In the genomic region with DNA sequence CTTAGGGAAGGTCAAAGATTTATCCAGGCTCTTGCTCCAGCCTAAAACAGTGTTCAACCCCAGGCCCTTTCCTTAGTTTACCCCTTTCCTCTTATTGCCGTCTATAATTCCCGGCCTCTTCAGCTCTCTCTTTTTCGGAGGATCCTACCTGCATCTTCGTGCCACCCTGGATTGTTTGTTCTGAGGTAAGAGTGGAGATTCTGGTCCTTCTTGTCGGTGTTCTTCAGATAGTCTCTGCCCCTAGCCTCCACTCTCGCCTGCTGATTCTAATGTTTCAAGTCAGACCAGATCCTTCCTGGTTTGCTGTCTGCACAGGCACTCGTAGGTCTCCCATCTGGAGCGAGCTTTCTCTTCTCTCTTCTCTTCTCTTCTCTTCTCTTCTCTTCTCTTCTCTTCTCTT, we compare ENCODE assay signal across 8 mouse cellular contexts. TPM values are rescaled to one million over a fixed set of nuclear protein-coding genes. Genes with fewer than 3 reads are reported as not detected.
DNase-seq lines count a peak whose midpoint lies in the region; ATAC-seq lines count a peak whose summit lies in the region.

No protein-coding gene starts in this region.

- H3K4me2 ChIP-seq in heart, embryonic 14.5 days (ENCODE audit: low read length) = peak overlapping the region; percentile 93
- peak overlapping the region; percentile 99 for H3K4me2 ChIP-seq in liver, embryonic 13.5 days

- no peak overlapping the region for H3K27ac ChIP-seq in heart, embryonic 14.5 days (replicated peaks in 1 of 2; ENCODE audit: control insufficient read depth in 1 of 2, insufficient read depth in 1 of 2, low read depth in 2 of 2, low read length in 2 of 2)
- H3K27ac ChIP-seq in forebrain, embryonic 10.5 days = peak overlapping the region; percentile 95
- H3K27ac ChIP-seq in liver, embryonic 13.5 days = peak overlapping the region; percentile 81

- no peaks in the 10 kb centered on the region for H3K9me3 ChIP-seq in heart, embryonic 14.5 days (ENCODE audit: control insufficient read depth, low read length)
- H3K9me3 ChIP-seq in forebrain, embryonic 10.5 days = no peaks in the 10 kb centered on the region
- no peaks in the 10 kb centered on the region for H3K9me3 ChIP-seq in liver, embryonic 13.5 days (replicated peaks)

- peak overlapping the region; percentile 74 to 77 for H3K4me3 ChIP-seq in heart, embryonic 14.5 days (ENCODE audit: control insufficient read depth in 1 of 2, insufficient read depth in 1 of 2, low read depth in 1 of 2, low read length in 2 of 2)
- H3K4me3 ChIP-seq in forebrain, embryonic 10.5 days = peak overlapping the region; percentile 70
- H3K4me3 ChIP-seq in liver, embryonic 13.5 days (replicated peaks) = peak overlapping the region; percentile 98

- H3K9ac ChIP-seq in heart, embryonic 14.5 days (ENCODE audit: low read length) = peak overlapping the region; percentile 93
- peak overlapping the region; percentile 99 for H3K9ac ChIP-seq in liver, embryonic 13.5 days

- H3K36me3 ChIP-seq in heart, embryonic 14.5 days (ENCODE audit: control insufficient read depth, insufficient read depth, low read length) = no peaks in the 10 kb centered on the region
- H3K36me3 ChIP-seq in forebrain, embryonic 10.5 days (replicated peaks) = 0 out of 2 replicates have a peak, but pooled peaks cover 3% of the 10 kb centered on the region
- peaks cover 18% of the 10 kb centered on the region for H3K36me3 ChIP-seq in liver, embryonic 13.5 days

- 24% methylated on average over 8 of the region's 8 CpGs for WGBS in heart, embryonic 14.5 days
- 32% methylated on average over 8 of the region's 8 CpGs for WGBS in forebrain, embryonic 10.5 days
- WGBS in liver, embryonic 13.5 days (ENCODE audit: insufficient replicate concordance) = 19% methylated on average over 8 of the region's 8 CpGs

- no peak for ATAC-seq in heart, embryonic 14.5 days (ENCODE audit: insufficient number of reproducible peaks, insufficient read depth, low FRiP score, low read depth)
- no peak for ATAC-seq in liver, embryonic 13.5 days (ENCODE audit: low read depth)

- H3K27me3 ChIP-seq in heart, embryonic 14.5 days (ENCODE audit: control insufficient read depth, insufficient read depth, low read length) = no peaks in the 10 kb centered on the region
- peaks cover 22% of the 10 kb centered on the region for H3K27me3 ChIP-seq in forebrain, embryonic 10.5 days (ENCODE audit: poor library complexity, severe bottlenecking)
- H3K27me3 ChIP-seq in liver, embryonic 13.5 days = peaks cover 7% of the 10 kb centered on the region; the same call in 1 of the 2 replicates

- peaks cover 2 to 8% of the 10 kb centered on the region in 2 experiments for H3K4me1 ChIP-seq in heart, embryonic 14.5 days (ENCODE audit: control insufficient read depth in 2 of 2, insufficient read depth in 2 of 2, low read length in 2 of 2)
- H3K4me1 ChIP-seq in forebrain, embryonic 10.5 days = peaks cover 72% of the 10 kb centered on the region
- H3K4me1 ChIP-seq in liver, embryonic 13.5 days (replicated peaks) = peaks cover 66% of the 10 kb centered on the region

- no peak for DNase-seq in heart, postnatal 4 days
- peak; percentile 15 for DNase-seq in 416B (ENCODE audit: low read depth)
- DNase-seq in forebrain, embryonic 10.5 days (ENCODE audit: extremely low spot score, low spot score) = no peak
- no peak for DNase-seq in liver, embryonic 13.5 days
- no peak for DNase-seq in retina, embryonic 14.5 days (ENCODE audit: low spot score)
- DNase-seq in thymus, postnatal 10 days (ENCODE audit: low spot score in 2 of 2) = no peak
- no peak for DNase-seq in right cerebral cortex, postnatal 4 days

RNA-seq across cellular contexts. Expression of gene Galnt10, which starts 0.6 kb away (rescaled TPM):
- 6.3 and 6.6 TPM in 2 replicates for polyA plus RNA-seq in heart, embryonic 14.5 days (2014; fragmentation: Nextera tagmentation; extraction: Ambion mirVana)
- 1 to 10 TPM; 8.2 to 9.1 TPM for total RNA-seq in heart, postnatal 4 days (2021)
- 18.3 and 18.6 TPM in 2 replicates for polyA plus RNA-seq in forebrain, embryonic 10.5 days (2016; fragmentation: Nextera tagmentation; extraction: Ambion mirVana)
- polyA plus RNA-seq in liver, embryonic 13.5 days (2015; fragmentation: Nextera tagmentation; extraction: Ambion mirVana) = 23.6 and 27.5 TPM in 2 replicates

Comparison
In these comparisons a context has a peak if more than half of its experiments do, and no peak if none do; other contexts are left out.
1. H3K27ac ChIP-seq: peak in forebrain, embryonic 10.5 days (single experiment) and liver, embryonic 13.5 days (single experiment); none in heart, embryonic 14.5 days (0 of 2).
2. Peak in every context shown above with its lines, with median percentiles within 50 percentile points of each other: H3K4me3 ChIP-seq.